Mouse (Mus musculus) stomach, postnatal 0 days (tissue): ENCODE data around the gene Amigo3.

Experiments used
- CTCF ChIP-seq: IDR thresholded peaks from 2 replicates; pipeline ENCODE4 v1.5.1; 2016; ENCODE audit warnings: antibody characterized with exemption, low read depth, mild to moderate bottlenecking, moderate library complexity
- EP300 ChIP-seq: optimal IDR thresholded peaks from 2 replicates; pipeline ENCODE3; 2016; ENCODE audit warnings: antibody characterized with exemption

DNA sequence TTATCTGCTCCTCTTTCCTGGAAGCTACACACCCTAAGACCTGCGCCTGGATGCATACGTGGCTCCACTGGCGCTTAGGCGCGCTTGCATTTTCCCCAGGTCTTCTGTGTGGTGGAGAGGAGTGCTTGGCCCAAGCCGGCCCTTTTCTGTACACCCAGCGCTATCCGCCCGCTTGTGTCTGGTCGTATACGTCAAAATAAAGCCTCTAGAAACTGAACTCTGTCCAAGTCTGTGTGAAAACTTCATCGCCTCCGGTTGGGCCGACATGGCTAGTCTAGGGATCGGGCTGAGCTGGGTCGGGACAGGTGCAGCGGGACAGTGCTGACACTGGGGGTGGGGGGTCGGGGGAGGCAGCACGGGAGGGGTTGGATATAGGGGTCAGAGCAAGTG, 4.4 kb upstream of the Amigo3 start:
- TF ChIP-seq CTCF (no peak), EP300 (no peak)
